ENCODE assay signal across 12 mouse cellular contexts in the genomic region with DNA sequence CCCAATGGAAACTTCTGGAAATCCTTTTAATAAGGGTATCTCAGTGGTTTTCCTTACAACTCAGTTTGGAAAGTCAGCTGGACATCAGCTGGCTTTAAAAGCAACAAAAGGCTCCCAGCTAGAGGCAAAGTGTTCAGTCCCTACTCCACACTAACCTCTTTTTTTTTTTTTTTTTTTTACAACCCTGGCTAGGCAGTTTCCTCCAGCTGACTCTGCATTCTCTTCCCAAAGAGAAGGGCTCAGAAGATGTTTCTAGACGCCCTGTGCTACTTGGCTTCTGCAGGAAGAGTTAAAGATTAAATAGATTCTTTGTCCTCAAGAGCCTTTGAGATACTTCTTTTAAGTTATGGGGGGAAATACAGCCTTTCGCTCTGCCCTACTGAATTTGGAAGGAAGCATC.
"Had no signal": no experiment of that assay in that cellular context is flagged by ENCODE, and none has a peak within 500 bp of the region (broad histone marks: within the 10 kb centered on the region; RNA-seq: fewer than 3 reads in every experiment).

No protein-coding gene starts in this region.

- H3K27ac ChIP-seq: liver, embryonic 14.5 days; midbrain, embryonic 10.5 days; midbrain, embryonic 15.5 days; stomach, embryonic 15.5 days had no signal

- H3K4me1 ChIP-seq: midbrain, embryonic 10.5 days; midbrain, embryonic 15.5 days; stomach, embryonic 15.5 days had no signal

- H3K4me3 ChIP-seq: limb, embryonic 13.5 days; midbrain, embryonic 10.5 days; midbrain, embryonic 15.5 days; stomach, embryonic 15.5 days had no signal

- ATAC-seq: midbrain, embryonic 15.5 days had no signal

- DNase-seq: kidney, adult 18-20 months; kidney, postnatal 25 days; left cerebral cortex, postnatal 4 days; lung, adult 18-20 months; right cerebral cortex, postnatal 14 days; thymus, adult 2 months; thymus, postnatal 36 days had no signal

- H3K9me3 ChIP-seq: limb, embryonic 13.5 days; midbrain, embryonic 10.5 days; midbrain, embryonic 15.5 days; stomach, embryonic 15.5 days had no signal

- H3K27me3 ChIP-seq: limb, embryonic 13.5 days; midbrain, embryonic 15.5 days; stomach, embryonic 15.5 days had no signal

- H3K9ac ChIP-seq: limb, embryonic 13.5 days; liver, embryonic 14.5 days; midbrain, embryonic 15.5 days; stomach, embryonic 15.5 days had no signal

- H3K36me3 ChIP-seq: limb, embryonic 13.5 days; midbrain, embryonic 10.5 days; midbrain, embryonic 15.5 days; stomach, embryonic 15.5 days had no signal

- H3K4me2 ChIP-seq: limb, embryonic 13.5 days; midbrain, embryonic 15.5 days; stomach, embryonic 15.5 days had no signal
